Mouse (Mus musculus): ENCODE measurements around the gene Ttc4. TPM values are rescaled to one million over a fixed set of nuclear protein-coding genes. Genes with fewer than 3 reads are reported as not detected.

The Ttc4 gene
- total and polyA plus RNA-seq, 3 experiments: 54.8 TPM; not detected in 1

DNA sequence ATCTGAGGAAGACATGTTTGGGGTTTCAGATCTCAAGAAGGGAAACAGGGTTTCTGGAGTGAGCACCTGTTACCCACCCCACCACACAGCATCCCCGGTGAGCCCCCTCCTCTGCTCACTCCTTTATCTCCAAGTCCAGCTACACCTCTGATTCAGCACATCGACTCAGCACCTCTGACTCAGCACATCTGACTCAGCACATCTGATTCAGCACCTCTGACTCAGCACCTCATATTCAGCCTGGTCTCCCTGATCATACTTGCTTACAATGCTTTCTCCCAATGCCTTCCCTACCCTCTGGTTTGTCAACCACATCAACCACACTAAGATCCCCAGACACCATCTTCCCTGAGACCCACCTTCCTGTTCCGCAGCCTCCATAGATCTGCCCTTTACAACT lies 65.2 kb downstream of the Ttc4 start:
- peak; percentile 89 for DNase-seq (ENCODE audit: low read depth, low spot score)

DNA sequence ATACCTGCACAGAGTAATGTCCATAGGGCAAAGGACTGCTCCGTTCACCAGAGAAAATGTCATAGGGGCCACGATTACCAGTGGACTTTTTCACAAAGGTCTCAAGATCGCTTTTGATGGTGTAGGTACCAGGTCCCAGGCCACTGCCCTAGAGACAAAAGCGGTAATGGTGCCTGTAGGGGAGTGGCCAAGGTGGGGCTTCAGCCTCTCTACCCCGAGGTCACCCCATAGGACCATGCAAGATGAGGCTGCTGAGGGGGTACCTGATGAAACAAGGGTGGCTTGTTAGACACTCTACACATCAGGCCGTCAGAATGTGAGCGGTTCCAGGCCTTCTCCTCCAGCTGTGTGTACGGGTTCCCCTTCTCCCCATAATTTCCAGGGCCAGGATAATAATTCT lies 65.6 kb downstream of the Ttc4 start:
- TF ChIP-seq RCOR1 (IDR thresholded peaks at IDR 0.05; ENCODE audit: low read depth, low read length): no peak
- no peak for TF ChIP-seq MAX (IDR thresholded peaks at IDR 0.05; ENCODE audit: low read length)
- TF ChIP-seq POLR2A (IDR thresholded peaks at IDR 0.05; ENCODE audit: control insufficient read depth in 1 of 2, insufficient read depth in 1 of 2, low read depth in 1 of 2, low read length in 2 of 2, poor library complexity in 1 of 2): no peak
- TF ChIP-seq CTCF (IDR thresholded peaks at IDR 0.05 in 2 of 3, conservative IDR thresholded peaks at IDR 0.05 in 1 of 3; ENCODE audit: control insufficient read depth in 1 of 3, insufficient read depth in 1 of 3, low read depth in 2 of 3, low read length in 3 of 3, poor library complexity in 1 of 3, severe bottlenecking in 1 of 3): no peak
- H3K9me3 ChIP-seq (replicated peaks; ENCODE audit: insufficient read depth, low read length): no peaks in the 10 kb centered on the region
- 0 out of 2 replicates have a peak overlapping the region, but pooled peaks have one; percentile 6 for H3K27ac ChIP-seq (ENCODE audit: control insufficient read depth, low read depth, low read length)

More for the DNA sequence above, 65.2 kb downstream of the Ttc4 start:
- no peaks in the 10 kb centered on the region for H3K27me3 ChIP-seq (ENCODE audit: control insufficient read depth in 1 of 2, insufficient read depth in 2 of 2, low read length in 2 of 2)
- peaks cover 0 to 7% of the 10 kb centered on the region in 2 experiments; a peak in 2 of 4 replicates for H3K36me3 ChIP-seq (ENCODE audit: control insufficient read depth in 1 of 2, insufficient read depth in 2 of 2, low read length in 2 of 2)
- no peaks in the 10 kb centered on the region for H3K9me3 ChIP-seq (replicated peaks; ENCODE audit: insufficient read depth, low read length)
- H3K27ac ChIP-seq (ENCODE audit: control insufficient read depth, low read depth, low read length): peak overlapping the region; percentile 67
- H3K79me2 ChIP-seq (ENCODE audit: control insufficient read depth, insufficient read depth, low read length, poor library complexity): peaks cover 10% of the 10 kb centered on the region
- TF ChIP-seq POLR2AphosphoS5 (IDR thresholded peaks at IDR 0.05; ENCODE audit: borderline replicate concordance, low read depth, low read length): no peak
- TF ChIP-seq USF1 (IDR thresholded peaks at IDR 0.05; ENCODE audit: low read depth, low read length): no peak
- TF ChIP-seq POLR2A (IDR thresholded peaks at IDR 0.05; ENCODE audit: control insufficient read depth in 1 of 2, insufficient read depth in 1 of 2, low read depth in 1 of 2, low read length in 2 of 2, poor library complexity in 1 of 2): peak in 1 of 2 experiments; percentile 34; a peak in 1 of 4 replicates
- peak; percentile 99 for TF ChIP-seq MAFK (IDR thresholded peaks at IDR 0.05; ENCODE audit: borderline replicate concordance, low read depth, low read length)
- peak; percentile 76 to 89 for TF ChIP-seq EP300 (IDR thresholded peaks at IDR 0.05; ENCODE audit: low read depth in 1 of 2, low read length in 2 of 2)
- TF ChIP-seq USF2 (IDR thresholded peaks at IDR 0.05; ENCODE audit: borderline replicate concordance in 1 of 2, insufficient read depth in 1 of 2, low read depth in 1 of 2, low read length in 2 of 2): no peak
- TF ChIP-seq ZMIZ1 (IDR thresholded peaks at IDR 0.05; ENCODE audit: low read depth, low read length): no peak
- peak; percentile 100 for TF ChIP-seq ETS1 (IDR thresholded peaks at IDR 0.05; ENCODE audit: low read depth, low read length)
- peak; percentile 73 for TF ChIP-seq SIN3A (IDR thresholded peaks at IDR 0.05; ENCODE audit: low read length)
- TF ChIP-seq RCOR1 (IDR thresholded peaks at IDR 0.05; ENCODE audit: low read depth, low read length): peak; percentile 58; the same call in 1 of the 2 replicates
- TF ChIP-seq MYB (IDR thresholded peaks at IDR 0.05; ENCODE audit: low read depth, low read length): no peak
- TF ChIP-seq MYC (IDR thresholded peaks at IDR 0.05; ENCODE audit: low read depth, low read length): 0 out of 2 replicates have a peak, but pooled peaks have one; percentile 39
- TF ChIP-seq TAL1 (IDR thresholded peaks at IDR 0.05; ENCODE audit: low read length): peak; percentile 80
- no peak for TF ChIP-seq ELF1 (IDR thresholded peaks at IDR 0.05; ENCODE audit: low read depth, low read length)
- TF ChIP-seq JUND (IDR thresholded peaks at IDR 0.05; ENCODE audit: low read depth, low read length): peak; percentile 58; the same call in 1 of the 2 replicates
- TF ChIP-seq GABPA (IDR thresholded peaks at IDR 0.05; ENCODE audit: low read depth, low read length): peak; percentile 98
- TF ChIP-seq TBP (IDR thresholded peaks at IDR 0.05; ENCODE audit: low read depth, low read length): peak; percentile 41; the same call in 1 of the 2 replicates
- TF ChIP-seq MXI1 (IDR thresholded peaks at IDR 0.05; ENCODE audit: low read depth, low read length): peak; percentile 67; the same call in 1 of the 2 replicates
- peak; percentile 66 for TF ChIP-seq GATA1 (IDR thresholded peaks at IDR 0.05; ENCODE audit: low read depth, low read length)
- TF ChIP-seq TCF12 (IDR thresholded peaks at IDR 0.05; ENCODE audit: low read depth, low read length): peak; percentile 73
- TF ChIP-seq MEF2A (IDR thresholded peaks at IDR 0.05; ENCODE audit: extremely low read depth, insufficient replicate concordance, low read depth, low read length, poor library complexity, severe bottlenecking): no peak
- no peak for TF ChIP-seq KAT2A (conservative IDR thresholded peaks at IDR 0.05; ENCODE audit: low read depth, low read length)
- TF ChIP-seq NRF1 (IDR thresholded peaks at IDR 0.05; ENCODE audit: insufficient read depth, low read depth, low read length, poor library complexity, severe bottlenecking): no peak
- peak overlapping the region; percentile 69 for H3K9ac ChIP-seq (ENCODE audit: control insufficient read depth, low read depth, low read length, poor library complexity, severe bottlenecking)
- peak overlapping the region; percentile 67 to 74 for H3K4me3 ChIP-seq (ENCODE audit: control insufficient read depth in 1 of 2, insufficient read depth in 1 of 2, low read depth in 2 of 2, low read length in 2 of 2)
- peaks cover 0 to 7% of the 10 kb centered on the region in 2 experiments; a peak in 1 of 4 replicates for H3K4me1 ChIP-seq (ENCODE audit: control insufficient read depth in 1 of 2, insufficient read depth in 2 of 2, low read length in 2 of 2)

More for the DNA sequence above, 65.6 kb downstream of the Ttc4 start:
- H3K36me3 ChIP-seq (ENCODE audit: control insufficient read depth in 1 of 2, insufficient read depth in 2 of 2, low read length in 2 of 2): peaks cover 0 to 7% of the 10 kb centered on the region in 2 experiments; a peak in 2 of 4 replicates
- peaks cover 10% of the 10 kb centered on the region for H3K79me2 ChIP-seq (ENCODE audit: control insufficient read depth, insufficient read depth, low read length, poor library complexity)
- H3K9ac ChIP-seq (ENCODE audit: control insufficient read depth, low read depth, low read length, poor library complexity, severe bottlenecking): no peak overlapping the region
- no peak for DNase-seq (ENCODE audit: low read depth, low spot score)
- H3K27me3 ChIP-seq (ENCODE audit: control insufficient read depth in 1 of 2, insufficient read depth in 2 of 2, low read length in 2 of 2): no peaks in the 10 kb centered on the region
- H3K4me1 ChIP-seq (ENCODE audit: control insufficient read depth in 1 of 2, insufficient read depth in 2 of 2, low read length in 2 of 2): peaks cover 0 to 7% of the 10 kb centered on the region in 2 experiments; a peak in 1 of 4 replicates
- no peak overlapping the region for H3K4me3 ChIP-seq (ENCODE audit: control insufficient read depth in 1 of 2, insufficient read depth in 1 of 2, low read depth in 2 of 2, low read length in 2 of 2)
